Comparison of ENCODE assay signal across 18 mouse cellular contexts in the genomic region with DNA sequence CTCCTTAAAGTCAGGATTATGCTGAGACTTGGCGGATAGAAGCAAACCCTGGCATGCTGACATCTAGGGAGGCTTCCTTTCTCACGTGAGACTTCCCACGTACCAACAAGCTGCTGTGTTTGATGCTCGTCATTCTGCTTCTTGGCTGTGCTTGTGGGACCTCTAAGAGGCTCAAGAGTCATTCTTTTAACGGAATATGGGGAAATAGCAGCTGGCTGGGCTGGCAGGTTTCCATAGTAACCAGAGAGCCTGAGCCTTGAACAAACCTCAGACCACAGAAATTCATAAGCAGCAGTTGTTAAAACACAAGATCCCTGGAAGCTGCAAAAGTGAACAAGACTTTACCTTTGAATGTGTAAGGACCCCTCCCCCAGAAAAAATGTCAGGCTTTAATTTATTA. TPM values are rescaled to one million over a fixed set of nuclear protein-coding genes. Genes with fewer than 3 reads are reported as not detected.
DNase-seq lines count a peak whose midpoint lies in the region; ATAC-seq and TF ChIP-seq lines count a peak whose summit lies in the region.
"Had no signal": no experiment of that assay in that cellular context is flagged by ENCODE, and none has a peak within 500 bp of the region (broad histone marks: within the 10 kb centered on the region; RNA-seq: fewer than 3 reads in every experiment).

No protein-coding gene starts in this region.

- no peaks in the 10 kb centered on the region for H3K27me3 ChIP-seq in embryonic facial prominence, embryonic 14.5 days (replicated peaks; ENCODE audit: control insufficient read depth, insufficient read depth, low read length)
- peaks cover 53% of the 10 kb centered on the region for H3K27me3 ChIP-seq in embryonic facial prominence, embryonic 10.5 days (replicated peaks; ENCODE audit: low read depth, poor library complexity, severe bottlenecking)
- no peaks in the 10 kb centered on the region for H3K27me3 ChIP-seq in lung, postnatal 0 days (replicated peaks; ENCODE audit: insufficient read depth, low read length)
- no peaks in the 10 kb centered on the region for H3K27me3 ChIP-seq in limb, embryonic 14.5 days (ENCODE audit: control insufficient read depth, insufficient read depth, low read length)
- H3K27me3 ChIP-seq: neural tube, embryonic 13.5 days had no signal

- H3K27ac ChIP-seq in embryonic facial prominence, embryonic 14.5 days (replicated peaks; ENCODE audit: low read depth, low read length), result no peak overlapping the region
- H3K27ac ChIP-seq in embryonic facial prominence, embryonic 10.5 days (replicated peaks), result no peak overlapping the region
- H3K27ac ChIP-seq in lung, postnatal 0 days (ENCODE audit: low read length), result no peak overlapping the region
- no peak overlapping the region for H3K27ac ChIP-seq in limb, embryonic 14.5 days (replicated peaks; ENCODE audit: low read depth, low read length)
- H3K27ac ChIP-seq: heart, adult 2 months; neural tube, embryonic 13.5 days had no signal

- TF ChIP-seq EP300 in lung, postnatal 0 days (IDR thresholded peaks at IDR 0.05), result no peak

- ATAC-seq in embryonic facial prominence, embryonic 14.5 days (ENCODE audit: low read depth), result peak; percentile 41; the same call in 1 of the 2 replicates
- no peak; the same call in 1 of the 2 replicates for ATAC-seq in lung, postnatal 0 days
- ATAC-seq in limb, embryonic 14.5 days (ENCODE audit: low FRiP score, low read depth), result peak; percentile 30; the same call in 1 of the 2 replicates
- ATAC-seq in inflammation-experienced regulatory T-cells, adult 6 months, result no peak
- ATAC-seq in monocyte, adult 5-6 weeks (replicated peaks; ENCODE audit: insufficient number of reproducible peaks, low FRiP score, low TSS enrichment, poor library complexity, severe bottlenecking), result no peak
- ATAC-seq: liver, postnatal 0 days had no signal

- no peaks in the 10 kb centered on the region for H3K9me3 ChIP-seq in embryonic facial prominence, embryonic 14.5 days (ENCODE audit: control insufficient read depth, low read length)
- no peaks in the 10 kb centered on the region for H3K9me3 ChIP-seq in embryonic facial prominence, embryonic 10.5 days
- no peaks in the 10 kb centered on the region for H3K9me3 ChIP-seq in lung, postnatal 0 days (ENCODE audit: low read length)
- no peaks in the 10 kb centered on the region for H3K9me3 ChIP-seq in limb, embryonic 14.5 days (ENCODE audit: control insufficient read depth, low read length)
- H3K9me3 ChIP-seq: G1E; neural tube, embryonic 13.5 days had no signal

- H3K36me3 ChIP-seq in embryonic facial prominence, embryonic 14.5 days (ENCODE audit: control insufficient read depth, insufficient read depth, low read length), result no peaks in the 10 kb centered on the region
- H3K36me3 ChIP-seq in embryonic facial prominence, embryonic 10.5 days (replicated peaks), result no peaks in the 10 kb centered on the region
- no peaks in the 10 kb centered on the region for H3K36me3 ChIP-seq in lung, postnatal 0 days (ENCODE audit: insufficient read depth, low read length)
- no peaks in the 10 kb centered on the region for H3K36me3 ChIP-seq in limb, embryonic 14.5 days (ENCODE audit: control insufficient read depth, insufficient read depth, low read length)
- H3K36me3 ChIP-seq: G1E; neural tube, embryonic 13.5 days had no signal

- 34% methylated on average over 5 of the region's 5 CpGs for WGBS in embryonic facial prominence, embryonic 14.5 days
- 59% methylated on average over 5 of the region's 5 CpGs for WGBS in embryonic facial prominence, embryonic 10.5 days
- WGBS in lung, postnatal 0 days, result 30% methylated on average over 5 of the region's 5 CpGs
- WGBS in limb, embryonic 14.5 days, result 31% methylated on average over 5 of the region's 5 CpGs

- peaks cover 6% of the 10 kb centered on the region; the same call in 1 of the 2 replicates for H3K4me1 ChIP-seq in embryonic facial prominence, embryonic 14.5 days (ENCODE audit: control insufficient read depth, insufficient read depth, low read length)
- H3K4me1 ChIP-seq in embryonic facial prominence, embryonic 10.5 days, result no peaks in the 10 kb centered on the region
- no peaks in the 10 kb centered on the region for H3K4me1 ChIP-seq in lung, postnatal 0 days (ENCODE audit: insufficient read depth, low read depth, low read length)
- no peaks in the 10 kb centered on the region for H3K4me1 ChIP-seq in limb, embryonic 14.5 days (ENCODE audit: control insufficient read depth, insufficient read depth, low read length)
- H3K4me1 ChIP-seq: neural tube, embryonic 13.5 days had no signal

- no peak overlapping the region for H3K4me2 ChIP-seq in embryonic facial prominence, embryonic 14.5 days (ENCODE audit: low read depth, low read length)
- H3K4me2 ChIP-seq in lung, postnatal 0 days (replicated peaks; ENCODE audit: low read depth, low read length), result no peak overlapping the region
- no peak overlapping the region for H3K4me2 ChIP-seq in limb, embryonic 14.5 days (replicated peaks; ENCODE audit: low read depth, low read length, severe bottlenecking)
- H3K4me2 ChIP-seq: neural tube, embryonic 13.5 days had no signal

- no peak for TF ChIP-seq POLR2A in limb, embryonic 14.5 days (IDR thresholded peaks at IDR 0.05; ENCODE audit: borderline replicate concordance, extremely low read depth, insufficient read depth, insufficient read length)

- peak; percentile 60 for DNase-seq in embryonic facial prominence, embryonic 14.5 days (ENCODE audit: low spot score)
- no peak for DNase-seq in embryonic facial prominence, embryonic 10.5 days (ENCODE audit: low spot score)
- DNase-seq in lung, postnatal 0 days (ENCODE audit: low spot score), result peak; percentile 31
- no peak for DNase-seq in lung, adult 18-20 months
- peak; percentile 48 for DNase-seq in NIH3T3 (ENCODE audit: low read depth)
- DNase-seq in limb, embryonic 14.5 days (ENCODE audit: low spot score), result peak; percentile 17
- DNase-seq: adrenal gland, postnatal 36 days; cerebellum, adult 11 months; heart, adult 2 months; heart, postnatal 10 days; kidney, postnatal 10 days; layer of hippocampus, adult 9-11 months; liver, postnatal 0 days had no signal

- H3K4me3 ChIP-seq in embryonic facial prominence, embryonic 14.5 days (ENCODE audit: low read depth, low read length), result no peak overlapping the region
- H3K4me3 ChIP-seq in embryonic facial prominence, embryonic 10.5 days, result no peak overlapping the region
- H3K4me3 ChIP-seq in lung, postnatal 0 days (ENCODE audit: low read depth, low read length), result no peak overlapping the region
- no peak overlapping the region for H3K4me3 ChIP-seq in limb, embryonic 14.5 days (replicated peaks; ENCODE audit: low read length)
- H3K4me3 ChIP-seq: heart, adult 2 months; neural tube, embryonic 13.5 days had no signal

- no peak for TF ChIP-seq CTCF in lung, postnatal 0 days (IDR thresholded peaks at IDR 0.05)

- no peak overlapping the region for H3K9ac ChIP-seq in embryonic facial prominence, embryonic 14.5 days (ENCODE audit: low read depth, low read length)
- no peak overlapping the region for H3K9ac ChIP-seq in lung, postnatal 0 days (replicated peaks; ENCODE audit: low read depth)
- H3K9ac ChIP-seq in limb, embryonic 14.5 days (ENCODE audit: low read depth, low read length, severe bottlenecking), result no peak overlapping the region
- H3K9ac ChIP-seq: liver, postnatal 0 days; neural tube, embryonic 13.5 days had no signal

RNA-seq across cellular contexts. Expression of gene A730046J19Rik, which starts 9.4 kb away (rescaled TPM):
- 0.69 and 0.79 TPM in 2 replicates for polyA plus RNA-seq in embryonic facial prominence, embryonic 14.5 days (2014; fragmentation: Nextera tagmentation; extraction: Ambion mirVana)
- 0.07 and 0.10 TPM in 2 replicates for polyA plus RNA-seq in embryonic facial prominence, embryonic 10.5 days (2016; fragmentation: Nextera tagmentation; extraction: Ambion mirVana)
- 0.30 and 0.35 TPM in 2 replicates for polyA plus RNA-seq in lung, postnatal 0 days (2015; fragmentation: Nextera tagmentation; extraction: Ambion mirVana)
- polyA plus RNA-seq in limb, embryonic 14.5 days (2012; rRNA removed), result 0.88 and 1.1 TPM in 2 replicates
- polyA plus RNA-seq in limb, embryonic 14.5 days (2014; fragmentation: Nextera tagmentation; extraction: Ambion mirVana), result 1.5 TPM in 2 replicates
- polyA plus RNA-seq in inflammation-experienced regulatory T-cells, adult 6 months (2017; shearing (Covaris generic)), result not detected
- total RNA-seq in monocyte, adult 5-6 weeks (2017), result not detected in 3 replicates
- total RNA-seq: G1E had no signal
- polyA plus RNA-seq: G1E; thymus, postnatal 0 days had no signal

Comparison
In these comparisons a context has a peak if more than half of its experiments do, and no peak if none do; other contexts are left out.
1. DNase-seq: peak in embryonic facial prominence, embryonic 14.5 days (single experiment), lung, postnatal 0 days (single experiment), NIH3T3 (single experiment) and limb, embryonic 14.5 days (single experiment); none in embryonic facial prominence, embryonic 10.5 days (single experiment) and lung, adult 18-20 months (0 of 2).
2. ATAC-seq: peak in embryonic facial prominence, embryonic 14.5 days (single experiment) and limb, embryonic 14.5 days (single experiment); none in lung, postnatal 0 days (single experiment), inflammation-experienced regulatory T-cells, adult 6 months (single experiment) and monocyte, adult 5-6 weeks (single experiment).